Mouse (Mus musculus) bone marrow, adult 2 months (tissue): ENCODE measurements around the gene Ss18l2. TPM values are rescaled to one million over a fixed set of nuclear protein-coding genes. Genes with fewer than 3 reads are reported as not detected.

ENCODE experiments used
- H3K27ac ChIP-seq: fragments of 200-500 bp; 2 replicates; pipeline ENCODE4 v1.5.1; 2012; ENCODE audit warnings: low read depth, mild to moderate bottlenecking, control low read depth, inconsistent platforms, low read length; ENCODE audit not compliant: control insufficient read depth, poor library complexity, insufficient read depth
- H3K4me1 ChIP-seq: fragments of 200-500 bp; 2 replicates; pipeline ENCODE4 v1.6.1; 2011; ENCODE audit warnings: low read length; ENCODE audit not compliant: control insufficient read depth, insufficient read depth
- H3K4me3 ChIP-seq: fragments of 200-500 bp; replicated peaks from 2 replicates; pipeline ENCODE3; 2011; ENCODE audit warnings: mild to moderate bottlenecking, low read depth, low read length, control low read depth; ENCODE audit not compliant: control insufficient read depth
- CTCF ChIP-seq: fragments of 200-500 bp; IDR thresholded peaks from 2 replicates; pipeline ENCODE4 v1.5.1; 2011; ENCODE audit warnings: low read length, control low read depth; ENCODE audit not compliant: control insufficient read depth, insufficient read depth
- POLR2A ChIP-seq: fragments of 200-500 bp; IDR thresholded peaks from 2 replicates; pipeline ENCODE4 v1.6.1; 2011; ENCODE audit warnings: low read depth, mild to moderate bottlenecking, control low read depth, low read length, borderline replicate concordance; ENCODE audit not compliant: control insufficient read depth
- WGBS: fragments of 180-500 bp; shearing (Covaris S2); methylation state at CpG from one replicate; pipeline ENCODE4 v1.1.7; 2018; 5-methylcytosine and 5-hydroxymethylcytosine counted together
- polyA plus RNA-seq: library from polyadenylated mRNA; stranded (reverse); fragments of >200 nt; gene quantifications from 2 replicates; pipeline ENCODE4 v1.2.4, GENCODE M21; 2011; ENCODE audit warnings: low replicate concordance; ENCODE audit not compliant: missing spikeins, insufficient read depth, insufficient read length

Ss18l2 gene
- polyA plus RNA-seq, 1 experiment: 72.1 TPM

GRCm38 (mm10) chr9:121690200-121690651 is 19.9 kb upstream of the Ss18l2 start:
- Histone ChIP-seq H3K27ac (no peak overlapping the region), H3K4me3 (no peak overlapping the region), H3K4me1 (peaks cover 4% of the 10 kb centered on the region)
- WGBS: 87% methylated on average over 15 of the region's 15 CpGs
- TF ChIP-seq POLR2A (no peak), CTCF (no peak)

- 88% methylated on average over 7 of the region's 7 CpGs for WGBS
- TF ChIP-seq CTCF (no peak), POLR2A (no peak)
- Histone ChIP-seq H3K27ac (no peak overlapping the region), H3K4me1 (peaks cover 3% of the 10 kb centered on the region), H3K4me3 (no peak overlapping the region)
Observed at GRCm38 (mm10) chr9:121690734-121691133, 19.4 kb upstream of the Ss18l2 start.

- WGBS: 88% methylated on average over 12 of the region's 12 CpGs
Observed at GRCm38 (mm10) chr9:121694736-121695135, 15.4 kb upstream of the Ss18l2 start.

GRCm38 (mm10) chr9:121696626-121697025 is 13.5 kb upstream of the Ss18l2 start:
- no peak for TF ChIP-seq CTCF
- TF ChIP-seq POLR2A: no peak
- Histone ChIP-seq H3K4me3 (no peak overlapping the region), H3K27ac (no peak overlapping the region), H3K4me1 (no peaks in the 10 kb centered on the region)
- 92% methylated on average over 9 of the region's 9 CpGs for whole genome bisulfite sequencing

More at GRCm38 (mm10) chr9:121694736-121695135, 15.4 kb upstream of the Ss18l2 start:
- Histone ChIP-seq H3K4me3 (no peak overlapping the region), H3K27ac (no peak overlapping the region), H3K4me1 (no peaks in the 10 kb centered on the region)
- TF ChIP-seq CTCF: no peak
- TF ChIP-seq POLR2A: no peak

GRCm38 (mm10) chr9:121697150-121698049 is 12.7 kb upstream of the Ss18l2 start:
- H3K4me3 ChIP-seq: no peak overlapping the region
- H3K4me1 ChIP-seq: peaks cover 1% of the 10 kb centered on the region; the same call in 1 of the 2 replicates
- peak; percentile 74 for TF ChIP-seq CTCF
- TF ChIP-seq POLR2A: peak; percentile 16; the same call in 1 of the 2 replicates
- H3K27ac ChIP-seq: no peak overlapping the region
- 100% methylated on average over 1 of the region's 1 CpGs for WGBS

GRCm38 (mm10) chr9:121704261-121704645 is 5.9 kb upstream of the Ss18l2 start:
- Histone ChIP-seq H3K4me1 (peaks cover 3% of the 10 kb centered on the region), H3K27ac (peak overlapping the region; percentile 71), H3K4me3 (peak overlapping the region; percentile 75)
- 23% methylated on average over 11 of the region's 11 CpGs for WGBS
- no peak for TF ChIP-seq POLR2A
- TF ChIP-seq CTCF: no peak

GRCm38 (mm10) chr9:121704646-121705625 is 5.2 kb upstream of the Ss18l2 start, which contains the start of gene Sec22c:
Sec22c (minus strand) TSS chr9:121705490.
- under 1% methylated on average over 69 of the region's 69 CpGs for WGBS
- Histone ChIP-seq H3K4me3 (peak within 1 kb of the TSS; percentile 75), H3K27ac (peak within 1 kb of the TSS; percentile 93), H3K4me1 (peaks cover 3% of the 10 kb centered on the region)
- TF ChIP-seq CTCF (peak; percentile 17; the same call in 1 of the 2 replicates), POLR2A (peak; percentile 73; the same call in 1 of the 2 replicates)

GRCm38 (mm10) chr9:121706029-121706675 is 4.0 kb upstream of the Ss18l2 start:
- H3K4me3 ChIP-seq: peak overlapping the region; percentile 17
- 35% methylated on average over 6 of the region's 6 CpGs for WGBS
- H3K27ac ChIP-seq: peak overlapping the region; percentile 93
- TF ChIP-seq POLR2A: 0 out of 2 replicates have a peak, but pooled peaks have one; percentile 30
- no peak for TF ChIP-seq CTCF
- H3K4me1 ChIP-seq: peaks cover 4% of the 10 kb centered on the region
